Mouse (Mus musculus): ENCODE measurements at regions not wholly inside any gene's neighbourhood (a gene's known extent, or its start where the extent isn't known, plus 50 kb on each side); places are given as distances from the start of the nearest gene placed in this dataset.
A peak's percentile ranks its signal among the peaks of the same experiment; 100 is the strongest.
"Not testable (repeated sequence)": the region's sequence is repeated elsewhere in the genome, so short reads cannot be mapped to it uniquely, and the experiment has no call there.

DNA sequence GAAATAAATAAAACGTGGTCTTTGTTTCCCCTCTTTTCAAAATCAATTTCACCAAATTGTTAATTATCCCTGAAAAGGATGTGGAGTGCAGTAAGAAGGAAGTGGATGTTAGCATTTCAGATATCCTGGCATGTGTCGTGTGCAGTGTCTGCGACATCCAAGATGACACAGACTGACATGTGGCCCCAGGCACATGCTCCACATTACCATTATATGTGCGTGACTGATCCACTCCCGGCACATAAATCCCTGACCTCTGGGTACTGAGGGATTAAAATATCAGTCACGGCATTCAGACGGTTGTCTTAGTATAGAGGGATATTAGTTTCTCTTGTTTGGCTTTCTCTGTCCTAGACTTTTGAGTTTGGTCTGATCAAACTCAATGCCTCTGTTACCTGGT lies 168.0 kb upstream of the Slc25a13 start:
- no peaks in the 10 kb centered on the region for H3K27me3 ChIP-seq (ENCODE audit: control insufficient read depth, insufficient read depth, low read length)
- no peak overlapping the region for H3K9ac ChIP-seq (ENCODE audit: low read length)
- H3K4me3 ChIP-seq (ENCODE audit: control insufficient read depth in 1 of 2, insufficient read depth in 1 of 2, low read depth in 1 of 2, low read length in 2 of 2) = no peak overlapping the region
- no peaks in the 10 kb centered on the region; a peak in 1 of 4 replicates for H3K4me1 ChIP-seq (ENCODE audit: control insufficient read depth in 2 of 2, insufficient read depth in 2 of 2, low read length in 2 of 2)
- no peaks in the 10 kb centered on the region for H3K9me3 ChIP-seq (ENCODE audit: control insufficient read depth, low read length)
- no peak for ATAC-seq (ENCODE audit: insufficient number of reproducible peaks, insufficient read depth, low FRiP score, low read depth)
- 83% methylated on average over 7 of the region's 7 CpGs for WGBS
- no peak overlapping the region for H3K4me2 ChIP-seq (ENCODE audit: low read length)
- no peak overlapping the region for H3K27ac ChIP-seq (replicated peaks in 1 of 2; ENCODE audit: control insufficient read depth in 1 of 2, insufficient read depth in 1 of 2, low read depth in 2 of 2, low read length in 2 of 2)
- H3K36me3 ChIP-seq (ENCODE audit: control insufficient read depth, insufficient read depth, low read length) = no peaks in the 10 kb centered on the region

DNA sequence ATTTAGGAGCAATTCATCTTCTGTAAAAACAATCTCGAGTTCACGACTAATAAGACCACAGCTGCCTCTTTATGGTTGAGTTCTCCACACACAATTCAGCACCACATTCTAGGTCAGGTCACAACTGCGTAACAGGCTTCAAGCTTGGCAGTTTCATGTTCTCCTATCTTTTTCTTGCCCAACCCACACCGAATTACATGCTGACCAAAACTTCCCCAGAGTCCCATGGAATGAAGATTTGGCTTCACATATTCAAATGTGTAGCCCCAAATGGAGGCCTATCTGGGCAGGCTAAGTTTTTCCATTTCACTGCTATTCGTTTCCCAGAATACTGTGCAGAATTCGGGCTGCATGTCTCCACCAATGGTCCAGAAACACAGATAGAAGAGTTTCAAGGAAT lies 167.5 kb upstream of the Slc25a13 start:
- ATAC-seq (ENCODE audit: insufficient number of reproducible peaks, insufficient read depth, low FRiP score, low read depth) = no peak
- Histone ChIP-seq H3K27me3 (ENCODE audit: control insufficient read depth, insufficient read depth, low read length) (no peaks in the 10 kb centered on the region), H3K4me1 (ENCODE audit: control insufficient read depth in 2 of 2, insufficient read depth in 2 of 2, low read length in 2 of 2) (no peaks in the 10 kb centered on the region; a peak in 1 of 4 replicates), H3K27ac (replicated peaks in 1 of 2; ENCODE audit: control insufficient read depth in 1 of 2, insufficient read depth in 1 of 2, low read depth in 2 of 2, low read length in 2 of 2) (no peak overlapping the region), H3K4me3 (ENCODE audit: control insufficient read depth in 1 of 2, insufficient read depth in 1 of 2, low read depth in 1 of 2, low read length in 2 of 2) (no peak overlapping the region), H3K9me3 (ENCODE audit: control insufficient read depth, low read length) (no peaks in the 10 kb centered on the region), H3K4me2 (ENCODE audit: low read length) (no peak overlapping the region), H3K36me3 (ENCODE audit: control insufficient read depth, insufficient read depth, low read length) (no peaks in the 10 kb centered on the region), H3K9ac (ENCODE audit: low read length) (no peak overlapping the region)
- 84% methylated on average over 6 of the region's 6 CpGs for WGBS

DNA sequence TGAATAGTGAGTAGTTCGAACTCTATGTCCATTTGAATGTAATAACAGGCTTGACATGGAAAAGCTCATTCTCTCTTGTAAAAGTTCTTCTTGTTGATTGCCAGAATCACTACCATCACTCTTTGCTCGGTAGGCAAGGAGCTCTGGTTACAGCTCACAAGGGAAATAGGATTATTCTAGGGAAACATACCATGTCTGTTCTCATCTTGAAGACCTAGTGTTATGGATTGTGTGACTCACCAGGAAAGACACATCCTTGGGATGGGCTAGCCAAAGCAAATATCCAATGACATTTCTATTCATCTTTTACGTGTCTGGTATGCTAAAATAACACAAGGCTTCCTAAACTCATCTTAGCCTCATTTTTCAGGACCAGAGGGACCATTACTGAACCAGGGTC lies 155.4 kb upstream of the Slc25a13 start:
- WGBS = 78% methylated on average over 3 of the region's 3 CpGs
- H3K4me2 ChIP-seq (ENCODE audit: low read length) = no peak overlapping the region; the same call in 1 of the 2 replicates
- H3K9me3 ChIP-seq (ENCODE audit: control insufficient read depth, low read length) = no peaks in the 10 kb centered on the region
- H3K4me3 ChIP-seq (ENCODE audit: control insufficient read depth in 1 of 2, insufficient read depth in 1 of 2, low read depth in 1 of 2, low read length in 2 of 2) = no peak overlapping the region
- no peak for ATAC-seq (ENCODE audit: insufficient number of reproducible peaks, insufficient read depth, low FRiP score, low read depth)
- H3K4me1 ChIP-seq (ENCODE audit: control insufficient read depth in 2 of 2, insufficient read depth in 2 of 2, low read length in 2 of 2) = peaks cover 0 to 5% of the 10 kb centered on the region in 2 experiments; a peak in 1 of 4 replicates
- no peak overlapping the region for H3K9ac ChIP-seq (ENCODE audit: low read length)
- H3K36me3 ChIP-seq (ENCODE audit: control insufficient read depth, insufficient read depth, low read length) = no peaks in the 10 kb centered on the region
- no peak overlapping the region for H3K27ac ChIP-seq (replicated peaks in 1 of 2; ENCODE audit: control insufficient read depth in 1 of 2, insufficient read depth in 1 of 2, low read depth in 2 of 2, low read length in 2 of 2)
- no peaks in the 10 kb centered on the region for H3K27me3 ChIP-seq (ENCODE audit: control insufficient read depth, insufficient read depth, low read length)

DNA sequence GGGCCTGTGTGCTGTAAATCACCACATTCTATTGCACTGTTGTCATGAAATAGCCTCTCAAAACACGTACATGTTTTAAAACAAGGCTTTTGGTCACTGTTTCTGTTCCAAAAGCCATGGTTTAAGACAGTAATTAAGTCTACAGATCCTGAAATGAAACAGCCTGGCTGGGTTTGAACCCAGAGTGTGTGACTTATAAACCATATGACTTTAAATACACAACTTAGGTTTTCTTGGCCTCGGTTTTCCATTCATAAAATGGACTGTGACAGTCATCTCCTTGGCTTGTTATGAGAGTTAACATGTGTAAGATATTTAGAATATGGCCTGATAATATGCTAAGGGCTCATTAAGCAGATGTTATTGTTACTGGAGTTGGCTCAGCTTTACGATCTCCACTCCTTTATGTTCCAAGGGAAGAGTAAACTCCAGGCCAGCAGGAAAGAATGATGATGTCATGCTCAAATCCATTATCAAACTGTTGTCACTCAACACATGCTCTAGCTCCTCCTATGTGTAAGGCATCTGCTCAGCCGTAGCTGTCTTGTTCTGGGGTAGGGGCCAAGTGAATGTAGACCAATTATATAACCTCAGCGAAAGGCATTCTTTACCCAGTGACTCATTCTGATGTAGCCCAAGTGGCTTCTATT lies 154.6 kb upstream of the Slc25a13 start:
- Histone ChIP-seq H3K9ac (ENCODE audit: low read length) (no peak overlapping the region), H3K36me3 (ENCODE audit: control insufficient read depth, insufficient read depth, low read length) (no peaks in the 10 kb centered on the region), H3K27me3 (ENCODE audit: control insufficient read depth, insufficient read depth, low read length) (no peaks in the 10 kb centered on the region), H3K4me3 (ENCODE audit: control insufficient read depth in 1 of 2, insufficient read depth in 1 of 2, low read depth in 1 of 2, low read length in 2 of 2) (no peak overlapping the region), H3K27ac (replicated peaks in 1 of 2; ENCODE audit: control insufficient read depth in 1 of 2, insufficient read depth in 1 of 2, low read depth in 2 of 2, low read length in 2 of 2) (peak overlapping the region in 1 of 2 experiments; percentile 55; a peak in 3 of 4 replicates), H3K9me3 (ENCODE audit: control insufficient read depth, low read length) (no peaks in the 10 kb centered on the region), H3K4me2 (ENCODE audit: low read length) (peak overlapping the region; percentile 32; the same call in 1 of the 2 replicates), H3K4me1 (ENCODE audit: control insufficient read depth in 2 of 2, insufficient read depth in 2 of 2, low read length in 2 of 2) (peaks cover 0 to 5% of the 10 kb centered on the region in 2 experiments; a peak in 1 of 4 replicates)
- 28% methylated on average over 5 of the region's 5 CpGs for WGBS
- peak; percentile 92 for ATAC-seq (ENCODE audit: insufficient number of reproducible peaks, insufficient read depth, low FRiP score, low read depth)

DNA sequence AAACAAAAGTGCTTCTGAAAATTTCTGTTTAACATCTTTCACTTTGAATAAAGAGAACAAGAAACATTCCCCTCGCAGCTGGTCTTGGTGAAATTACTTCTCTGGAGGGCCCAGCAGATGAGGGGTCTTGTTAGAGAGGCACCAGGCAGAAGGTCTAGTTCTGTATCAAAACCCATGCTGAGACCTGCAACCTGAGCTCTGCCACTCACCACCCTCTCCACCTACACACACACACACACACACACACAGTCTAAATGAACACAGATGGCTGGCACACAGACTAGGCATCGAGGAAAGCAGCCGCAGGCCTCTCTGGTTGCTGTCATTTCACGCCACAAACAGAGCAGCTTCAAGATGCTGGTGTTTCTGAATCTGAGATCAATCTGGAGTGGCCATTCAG lies 147.1 kb upstream of the Slc25a13 start:
- Histone ChIP-seq H3K4me1 (ENCODE audit: control insufficient read depth in 2 of 2, insufficient read depth in 2 of 2, low read length in 2 of 2) (peaks cover 2 to 20% of the 10 kb centered on the region in 2 experiments; a peak in 3 of 4 replicates), H3K27ac (replicated peaks in 1 of 2; ENCODE audit: control insufficient read depth in 1 of 2, insufficient read depth in 1 of 2, low read depth in 2 of 2, low read length in 2 of 2) (no peak overlapping the region), H3K9ac (ENCODE audit: low read length) (no peak overlapping the region), H3K9me3 (ENCODE audit: control insufficient read depth, low read length) (no peaks in the 10 kb centered on the region), H3K27me3 (ENCODE audit: control insufficient read depth, insufficient read depth, low read length) (no peaks in the 10 kb centered on the region), H3K4me3 (ENCODE audit: control insufficient read depth in 1 of 2, insufficient read depth in 1 of 2, low read depth in 1 of 2, low read length in 2 of 2) (no peak overlapping the region), H3K36me3 (ENCODE audit: control insufficient read depth, insufficient read depth, low read length) (no peaks in the 10 kb centered on the region), H3K4me2 (ENCODE audit: low read length) (no peak overlapping the region)
- WGBS = 38% methylated on average over 4 of the region's 4 CpGs
- ATAC-seq (ENCODE audit: insufficient number of reproducible peaks, insufficient read depth, low FRiP score, low read depth) = no peak

DNA sequence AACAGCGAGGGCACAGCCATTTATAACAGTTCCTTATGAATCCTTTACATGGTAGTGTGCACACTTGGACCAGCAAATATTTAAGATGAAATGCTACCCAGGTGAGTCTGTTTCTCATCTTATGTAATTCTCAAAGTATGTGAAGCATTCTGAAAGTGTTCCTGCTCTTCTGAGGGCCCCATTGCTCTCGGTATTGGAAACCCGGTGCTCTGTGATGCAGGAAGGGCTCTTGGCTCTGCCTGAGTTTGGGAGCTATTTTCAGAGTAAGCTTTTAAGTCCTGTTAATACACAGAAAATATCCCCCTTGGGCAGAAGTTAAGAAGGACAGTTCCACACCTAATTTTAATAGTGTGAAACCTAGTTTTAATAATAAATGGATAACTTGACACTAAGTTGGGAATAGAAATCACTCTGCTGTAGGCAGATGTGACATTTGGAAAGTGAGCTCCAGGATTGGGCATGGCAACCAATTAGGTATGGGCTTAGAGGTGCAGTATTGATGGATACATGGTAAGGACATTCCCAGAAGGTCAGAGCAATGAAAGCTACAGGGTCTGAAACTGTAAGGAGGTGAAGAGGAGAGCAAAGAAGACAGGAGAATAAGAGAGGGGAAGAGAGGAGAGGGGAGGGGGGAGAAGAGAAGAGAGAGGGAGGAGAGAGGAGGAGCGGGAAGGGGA lies 145.8 kb upstream of the Slc25a13 start:
- H3K4me2 ChIP-seq (ENCODE audit: low read length) = no peak overlapping the region
- H3K27ac ChIP-seq (replicated peaks in 1 of 2; ENCODE audit: control insufficient read depth in 1 of 2, insufficient read depth in 1 of 2, low read depth in 2 of 2, low read length in 2 of 2) = no peak overlapping the region; a peak in 1 of 4 replicates
- no peaks in the 10 kb centered on the region for H3K36me3 ChIP-seq (ENCODE audit: control insufficient read depth, insufficient read depth, low read length)
- no peaks in the 10 kb centered on the region for H3K9me3 ChIP-seq (ENCODE audit: control insufficient read depth, low read length)
- no peak overlapping the region for H3K9ac ChIP-seq (ENCODE audit: low read length)
- 48% methylated on average over 4 of the region's 4 CpGs for WGBS
- H3K4me3 ChIP-seq (ENCODE audit: control insufficient read depth in 1 of 2, insufficient read depth in 1 of 2, low read depth in 1 of 2, low read length in 2 of 2) = no peak overlapping the region
- no peak for ATAC-seq (ENCODE audit: insufficient number of reproducible peaks, insufficient read depth, low FRiP score, low read depth)
- peaks cover 2 to 20% of the 10 kb centered on the region in 2 experiments; a peak in 3 of 4 replicates for H3K4me1 ChIP-seq (ENCODE audit: control insufficient read depth in 2 of 2, insufficient read depth in 2 of 2, low read length in 2 of 2)
- H3K27me3 ChIP-seq (ENCODE audit: control insufficient read depth, insufficient read depth, low read length) = no peaks in the 10 kb centered on the region

DNA sequence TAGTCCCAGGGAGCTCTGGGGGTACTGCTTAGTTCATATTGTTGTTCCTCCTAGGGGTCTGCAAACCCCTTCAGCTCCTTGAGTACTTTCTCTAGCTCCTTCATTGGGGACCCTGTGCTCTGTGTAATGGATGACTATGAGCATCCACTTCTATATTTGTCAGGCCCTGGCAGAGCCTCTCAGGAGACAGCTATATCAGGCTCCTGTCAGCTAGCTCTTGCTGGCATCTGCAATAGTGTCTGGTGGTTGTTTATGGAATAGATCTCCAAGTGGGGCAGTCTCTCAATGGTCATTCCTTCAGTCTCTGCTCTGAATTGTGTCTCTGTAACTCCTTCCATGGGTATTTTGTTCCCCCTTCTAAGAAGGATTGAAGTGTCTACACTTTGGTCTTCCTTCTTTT lies 144.2 kb upstream of the Slc25a13 start:
- not testable (repeated sequence) for H3K9ac ChIP-seq (ENCODE audit: low read length); H3K4me2 ChIP-seq (ENCODE audit: low read length); H3K27me3 ChIP-seq (ENCODE audit: control insufficient read depth, insufficient read depth, low read length); H3K27ac ChIP-seq (replicated peaks in 1 of 2; ENCODE audit: control insufficient read depth in 1 of 2, insufficient read depth in 1 of 2, low read depth in 2 of 2, low read length in 2 of 2); H3K36me3 ChIP-seq (ENCODE audit: control insufficient read depth, insufficient read depth, low read length); H3K4me3 ChIP-seq (ENCODE audit: control insufficient read depth in 1 of 2, insufficient read depth in 1 of 2, low read depth in 1 of 2, low read length in 2 of 2); ATAC-seq (ENCODE audit: insufficient number of reproducible peaks, insufficient read depth, low FRiP score, low read depth); H3K9me3 ChIP-seq (ENCODE audit: control insufficient read depth, low read length)
- peaks cover 2 to 20% of the 10 kb centered on the region in 2 experiments; a peak in 3 of 4 replicates for H3K4me1 ChIP-seq (ENCODE audit: control insufficient read depth in 2 of 2, insufficient read depth in 2 of 2, low read length in 2 of 2)
